Mouse (Mus musculus) embryonic facial prominence, embryonic 13.5 days (tissue): ENCODE results near the gene Edn3. TPM values are rescaled to one million over a fixed set of nuclear protein-coding genes. Genes with fewer than 3 reads are reported as not detected.

ENCODE experiments used
- ATAC-seq: fragments of 200-750 bp; cut with Nextera tagmentation; 2 replicates; pipeline ENCODE4 v1.8.0; 2017; ENCODE audit warnings: low read depth; ENCODE audit not compliant: insufficient number of reproducible peaks, insufficient read depth, low FRiP score, low TSS enrichment
- H3K27ac ChIP-seq: fragments of 300-500 bp; sonication (generic); 2 replicates; pipeline ENCODE4 v1.5.1; 2015; ENCODE audit warnings: moderate library complexity, mild to moderate bottlenecking, inconsistent platforms
- H3K27me3 ChIP-seq: fragments of 300-500 bp; sonication (generic); 2 replicates; pipeline ENCODE4 v1.6.1; 2015; ENCODE audit warnings: mild to moderate bottlenecking, inconsistent platforms
- H3K36me3 ChIP-seq: fragments of 300-500 bp; sonication (generic); 2 replicates; pipeline ENCODE4 v1.6.1; 2015; ENCODE audit warnings: mild to moderate bottlenecking, inconsistent platforms
- H3K4me1 ChIP-seq: fragments of 300-500 bp; sonication (generic); 2 replicates; pipeline ENCODE4 v1.6.1; 2015; ENCODE audit warnings: inconsistent platforms
- H3K4me2 ChIP-seq: fragments of 300-500 bp; sonication (generic); 2 replicates; pipeline ENCODE4 v1.6.1; 2015; ENCODE audit warnings: moderate library complexity, mild to moderate bottlenecking, inconsistent platforms
- H3K4me3 ChIP-seq: fragments of 300-500 bp; sonication (generic); 2 replicates; pipeline ENCODE4 v1.5.1; 2015; ENCODE audit warnings: mild to moderate bottlenecking, inconsistent platforms
- H3K9ac ChIP-seq: fragments of 300-500 bp; sonication (generic); 2 replicates; pipeline ENCODE4 v1.6.1; 2015; ENCODE audit warnings: mild to moderate bottlenecking, inconsistent platforms
- H3K9me3 ChIP-seq: fragments of 300-500 bp; sonication (generic); 2 replicates; pipeline ENCODE4 v1.6.1; 2016; ENCODE audit warnings: inconsistent platforms
- WGBS: fragments of 180-500 bp; shearing (Covaris S2); methylation state at CpG from one replicate; pipeline ENCODE4 v1.1.7; 2015; ENCODE audit warnings: mixed read lengths; 5-methylcytosine and 5-hydroxymethylcytosine counted together
- polyA plus RNA-seq: library from polyadenylated mRNA; unstranded; fragments of >200 nt; fragmentation: Nextera tagmentation; extraction: Ambion mirVana; gene quantifications from 2 replicates; pipeline ENCODE4 v1.2.1, GENCODE M21; 2015

The Edn3 gene
- polyA plus RNA-seq, 1 experiment from 2014 or later, result 15.6 TPM

- peaks cover 3% of the 10 kb centered on the region; the same call in 1 of the 2 replicates for H3K4me1 ChIP-seq
- no peak overlapping the region for H3K4me2 ChIP-seq
- H3K36me3 ChIP-seq, result no peaks in the 10 kb centered on the region
- H3K27me3 ChIP-seq, result no peaks in the 10 kb centered on the region
- WGBS, result 87% methylated on average over 6 of the region's 6 CpGs
- H3K9me3 ChIP-seq, result no peaks in the 10 kb centered on the region
- no peak overlapping the region for H3K4me3 ChIP-seq
- no peak overlapping the region for H3K9ac ChIP-seq
- no peak overlapping the region for H3K27ac ChIP-seq
- no peak for ATAC-seq
Measured at GRCm38 (mm10) chr2:174802453-174802852, 42.0 kb downstream of the Edn3 start.

GRCm38 (mm10) chr2:174803661-174804060 is 43.2 kb downstream of the Edn3 start:
- 74% methylated on average over 1 of the region's 1 CpGs for WGBS
- no peak for ATAC-seq
- Histone ChIP-seq H3K4me3 (no peak overlapping the region), H3K4me2 (no peak overlapping the region), H3K4me1 (no peaks in the 10 kb centered on the region), H3K9ac (no peak overlapping the region), H3K27ac (no peak overlapping the region), H3K36me3 (no peaks in the 10 kb centered on the region), H3K9me3 (no peaks in the 10 kb centered on the region), H3K27me3 (no peaks in the 10 kb centered on the region)

- no peak overlapping the region for H3K4me2 ChIP-seq
- no peak overlapping the region for H3K9ac ChIP-seq
- no peak overlapping the region for H3K4me3 ChIP-seq
- ATAC-seq, result no peak
- no peaks in the 10 kb centered on the region for H3K9me3 ChIP-seq
- no peak overlapping the region for H3K27ac ChIP-seq
- WGBS, result 69% methylated on average over 2 of the region's 2 CpGs
- no peaks in the 10 kb centered on the region for H3K36me3 ChIP-seq
- H3K27me3 ChIP-seq, result no peaks in the 10 kb centered on the region
- H3K4me1 ChIP-seq, result peaks cover 5% of the 10 kb centered on the region; the same call in 1 of the 2 replicates
Measured at GRCm38 (mm10) chr2:174807900-174808299, 47.5 kb downstream of the Edn3 start.

DNA sequence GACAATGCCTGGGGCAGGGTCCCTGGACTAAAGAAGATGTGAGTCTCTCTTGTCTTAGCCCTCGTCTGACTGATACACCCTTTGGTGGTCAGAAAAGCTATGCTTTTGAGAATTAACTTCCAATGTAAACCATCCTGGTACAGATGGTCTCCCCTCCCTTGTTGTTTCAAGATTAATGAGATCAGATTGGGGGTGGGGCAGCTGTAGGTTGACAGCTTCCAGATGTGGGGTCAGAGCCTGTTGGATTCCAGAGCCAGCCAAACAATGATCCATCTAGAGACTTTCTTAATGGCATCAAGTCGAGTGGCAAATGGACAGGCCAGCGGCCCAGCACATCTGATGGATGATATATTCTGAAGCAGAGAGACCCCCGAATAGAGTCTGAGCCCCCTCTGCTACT is 48.9 kb downstream of the Edn3 start:
- H3K4me1 ChIP-seq, result peaks cover 5% of the 10 kb centered on the region; the same call in 1 of the 2 replicates
- no peaks in the 10 kb centered on the region for H3K36me3 ChIP-seq
- H3K9me3 ChIP-seq, result no peaks in the 10 kb centered on the region
- H3K4me2 ChIP-seq, result no peak overlapping the region
- no peak overlapping the region for H3K27ac ChIP-seq
- no peaks in the 10 kb centered on the region for H3K27me3 ChIP-seq
- H3K4me3 ChIP-seq, result no peak overlapping the region
- no peak for ATAC-seq
- WGBS, result 33% methylated on average over 4 of the region's 4 CpGs
- H3K9ac ChIP-seq, result no peak overlapping the region

DNA sequence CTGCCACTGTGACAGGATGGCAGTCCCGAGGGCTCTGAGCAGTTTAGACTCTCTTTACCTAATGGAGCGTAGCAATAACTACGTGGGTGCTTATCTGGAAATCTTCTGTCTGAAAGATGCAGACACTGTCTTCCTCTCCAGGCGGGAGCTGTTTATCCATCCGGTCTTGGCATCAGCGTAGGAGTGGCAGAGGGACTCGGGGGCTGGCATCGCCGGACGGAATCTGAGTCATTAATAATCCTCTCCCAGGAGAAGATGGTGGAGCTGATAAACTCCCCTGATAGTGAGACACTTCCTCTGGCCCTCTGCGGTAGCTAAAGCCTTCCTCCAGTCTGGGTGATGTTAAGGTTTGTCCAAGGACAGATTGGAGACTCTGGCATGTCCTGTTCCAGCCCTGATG is 52.9 kb downstream of the Edn3 start:
- H3K4me1 ChIP-seq, result peaks cover 5% of the 10 kb centered on the region; the same call in 1 of the 2 replicates
- no peak overlapping the region for H3K27ac ChIP-seq
- no peaks in the 10 kb centered on the region for H3K9me3 ChIP-seq
- H3K4me2 ChIP-seq, result no peak overlapping the region
- no peak overlapping the region for H3K9ac ChIP-seq
- no peaks in the 10 kb centered on the region for H3K27me3 ChIP-seq
- H3K36me3 ChIP-seq, result no peaks in the 10 kb centered on the region
- no peak overlapping the region for H3K4me3 ChIP-seq
- no peak for ATAC-seq
- 83% methylated on average over 11 of the region's 11 CpGs for WGBS

DNA sequence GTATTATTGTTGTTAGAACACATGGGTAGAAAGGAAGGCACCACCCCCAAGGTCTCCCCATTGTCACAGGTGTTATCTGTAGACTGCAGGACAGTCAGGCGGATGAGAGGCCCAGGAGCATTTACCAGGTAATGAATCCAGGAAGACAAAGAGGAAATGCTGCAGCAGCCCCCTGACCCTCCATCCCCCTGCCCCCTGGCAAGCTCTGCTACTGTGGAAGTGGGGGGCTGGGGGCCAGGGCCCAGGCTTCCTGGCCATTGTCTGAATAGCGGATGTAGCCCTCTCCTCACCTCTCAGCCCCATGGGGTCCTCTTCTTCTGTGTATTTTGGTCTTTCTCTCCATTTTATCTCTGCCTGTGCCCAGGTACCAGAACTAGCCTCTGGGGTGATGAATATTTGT is 55.7 kb downstream of the Edn3 start:
- WGBS, result 87% methylated on average over 2 of the region's 2 CpGs
- no peak for ATAC-seq
- no peaks in the 10 kb centered on the region for H3K4me1 ChIP-seq
- no peak overlapping the region for H3K4me3 ChIP-seq
- H3K27ac ChIP-seq, result no peak overlapping the region
- H3K36me3 ChIP-seq, result no peaks in the 10 kb centered on the region
- H3K27me3 ChIP-seq, result no peaks in the 10 kb centered on the region
- no peaks in the 10 kb centered on the region for H3K9me3 ChIP-seq
- no peak overlapping the region for H3K9ac ChIP-seq
- no peak overlapping the region for H3K4me2 ChIP-seq

DNA sequence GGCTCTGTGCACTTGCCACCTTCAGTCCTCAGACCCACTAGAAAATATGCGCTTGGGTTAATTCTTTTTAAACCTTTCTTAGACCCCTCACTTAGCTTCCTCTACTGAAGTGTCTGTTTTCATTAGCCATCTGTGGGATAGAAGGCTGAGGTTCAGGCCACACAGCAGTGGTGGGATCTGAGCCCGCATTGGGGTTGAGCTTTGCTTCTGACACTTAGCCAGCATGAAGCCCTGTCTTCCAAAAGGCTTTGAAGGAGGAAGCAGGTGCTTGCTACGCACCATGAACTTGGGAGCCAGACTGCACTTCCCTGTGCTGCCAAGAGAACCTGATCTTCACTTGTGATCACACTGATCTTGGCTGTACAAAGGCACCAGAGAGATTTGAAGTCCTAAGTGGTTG is 59.9 kb downstream of the Edn3 start:
- Histone ChIP-seq H3K4me1 (no peaks in the 10 kb centered on the region), H3K27me3 (no peaks in the 10 kb centered on the region), H3K4me2 (no peak overlapping the region), H3K36me3 (no peaks in the 10 kb centered on the region), H3K4me3 (no peak overlapping the region), H3K27ac (no peak overlapping the region), H3K9ac (no peak overlapping the region), H3K9me3 (no peaks in the 10 kb centered on the region)
- no peak for ATAC-seq
- 87% methylated on average over 3 of the region's 3 CpGs for WGBS

DNA sequence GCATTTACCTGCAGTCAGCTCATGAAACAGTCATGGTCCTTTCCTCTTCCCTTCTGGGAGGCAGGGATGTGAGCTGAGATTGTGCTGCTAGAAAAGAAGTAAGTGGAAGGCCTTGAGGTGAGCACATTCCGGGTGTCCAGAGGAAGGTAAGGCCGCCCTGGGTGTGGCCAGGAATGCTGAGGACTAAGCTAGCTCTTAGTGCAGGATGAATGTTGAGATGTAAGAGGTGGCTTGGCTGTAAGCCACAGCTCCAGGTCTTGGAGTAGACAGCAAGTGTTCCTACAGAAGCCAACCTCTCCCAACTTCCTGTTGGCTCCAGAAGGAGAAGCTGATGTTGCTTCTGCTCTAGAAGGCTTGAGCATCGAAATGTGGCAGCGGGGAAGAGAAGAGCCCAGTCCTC is 67.4 kb downstream of the Edn3 start:
- Histone ChIP-seq H3K27ac (no peak overlapping the region), H3K36me3 (no peaks in the 10 kb centered on the region), H3K9me3 (no peaks in the 10 kb centered on the region), H3K4me1 (no peaks in the 10 kb centered on the region), H3K27me3 (no peaks in the 10 kb centered on the region), H3K4me2 (no peak overlapping the region), H3K9ac (no peak overlapping the region), H3K4me3 (no peak overlapping the region)
- ATAC-seq, result no peak
- 91% methylated on average over 4 of the region's 4 CpGs for WGBS

DNA sequence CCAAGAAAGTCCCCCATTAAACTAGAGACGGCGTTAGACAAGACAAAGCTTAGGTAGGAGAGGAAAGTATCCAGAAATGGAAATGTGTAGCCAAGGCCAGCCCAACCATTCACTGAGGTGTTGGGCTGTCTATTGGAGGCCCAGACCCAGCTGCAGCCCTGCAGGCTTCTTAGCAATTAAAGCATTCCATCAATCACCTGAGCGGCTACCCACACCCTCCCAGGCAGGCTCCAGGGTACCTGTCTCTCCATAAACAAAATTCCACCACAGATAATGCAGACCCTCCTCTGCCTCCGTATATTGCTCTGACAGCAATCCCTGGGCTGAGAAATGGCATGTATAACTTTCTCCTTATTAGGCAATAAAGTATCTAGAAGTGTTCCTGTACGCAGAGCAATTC is 73.2 kb downstream of the Edn3 start:
- Histone ChIP-seq H3K27ac (no peak overlapping the region), H3K9me3 (no peaks in the 10 kb centered on the region), H3K4me3 (no peak overlapping the region), H3K27me3 (no peaks in the 10 kb centered on the region), H3K4me2 (no peak overlapping the region), H3K36me3 (no peaks in the 10 kb centered on the region), H3K4me1 (no peaks in the 10 kb centered on the region), H3K9ac (no peak overlapping the region)
- 67% methylated on average over 5 of the region's 5 CpGs for WGBS
- ATAC-seq, result no peak

Other genes starting within 250 kb of the Edn3 start
- gene Zfp831, start 117.1 kb upstream of the Edn3 start, polyA plus RNA-seq, result 0.07 TPM in 1 of 2 replicates, not detected in the other
- gene Gm14444, start 249.6 kb downstream of the Edn3 start, polyA plus RNA-seq, result not detected in 2 replicates